Mouse (Mus musculus): Measurements from ENCODE around the gene Lrrc4.

Lrrc4 gene

GRCm38 (mm10) chr6:28831011-28831853, at the start of gene Lrrc4:
Gene Lrrc4, minus strand, starts transcription at chr6:28831747.
- no peak for DNase-seq (ENCODE audit: low read depth, low spot score)

- DNase-seq (ENCODE audit: low read depth, low spot score): no peak
Observed at GRCm38 (mm10) chr6:28880909-28881308, 49.4 kb upstream of the Lrrc4 start.

GRCm38 (mm10) chr6:28879315-28879714, 47.8 kb upstream of the Lrrc4 start:
- no peak for DNase-seq (ENCODE audit: low read depth, low spot score)

GRCm38 (mm10) chr6:28877945-28878666, 46.6 kb upstream of the Lrrc4 start:
- DNase-seq (ENCODE audit: low read depth, low spot score): no peak

- DNase-seq (ENCODE audit: low read depth, low spot score): no peak
Observed at GRCm38 (mm10) chr6:28876492-28876891, 44.9 kb upstream of the Lrrc4 start.

- DNase-seq (ENCODE audit: low read depth, low spot score): no peak
Observed at GRCm38 (mm10) chr6:28875333-28875732, 43.8 kb upstream of the Lrrc4 start.

DNA sequence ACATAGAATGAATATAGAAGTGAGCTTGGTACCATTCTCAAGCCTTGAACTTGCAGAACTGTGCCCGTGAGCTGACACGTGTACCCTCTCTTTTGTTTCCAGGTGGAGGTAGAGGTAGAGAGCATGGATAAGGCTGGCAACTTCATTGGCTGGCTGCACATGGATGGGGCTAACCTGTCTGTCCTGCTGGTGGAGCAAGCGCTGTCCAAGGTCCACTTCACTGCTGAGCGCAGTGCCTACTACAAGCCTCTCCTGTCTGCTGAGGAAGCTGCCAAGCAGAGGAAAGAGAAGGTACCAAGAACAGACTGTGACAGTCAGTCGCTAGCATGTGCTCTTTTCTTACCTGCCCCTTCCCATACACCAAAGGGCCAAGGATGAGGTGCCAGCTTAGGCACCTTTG, 43.2 kb upstream of the Lrrc4 start:
- no peak for DNase-seq (ENCODE audit: low read depth, low spot score)

GRCm38 (mm10) chr6:28874053-28874452, 42.5 kb upstream of the Lrrc4 start:
- no peak for DNase-seq (ENCODE audit: low read depth, low spot score)

- DNase-seq (ENCODE audit: low read depth, low spot score): no peak
Observed at GRCm38 (mm10) chr6:28872421-28872795, 40.9 kb upstream of the Lrrc4 start.

- no peak for DNase-seq (ENCODE audit: low read depth, low spot score)
Observed at GRCm38 (mm10) chr6:28871725-28872420, 40.3 kb upstream of the Lrrc4 start.

DNA sequence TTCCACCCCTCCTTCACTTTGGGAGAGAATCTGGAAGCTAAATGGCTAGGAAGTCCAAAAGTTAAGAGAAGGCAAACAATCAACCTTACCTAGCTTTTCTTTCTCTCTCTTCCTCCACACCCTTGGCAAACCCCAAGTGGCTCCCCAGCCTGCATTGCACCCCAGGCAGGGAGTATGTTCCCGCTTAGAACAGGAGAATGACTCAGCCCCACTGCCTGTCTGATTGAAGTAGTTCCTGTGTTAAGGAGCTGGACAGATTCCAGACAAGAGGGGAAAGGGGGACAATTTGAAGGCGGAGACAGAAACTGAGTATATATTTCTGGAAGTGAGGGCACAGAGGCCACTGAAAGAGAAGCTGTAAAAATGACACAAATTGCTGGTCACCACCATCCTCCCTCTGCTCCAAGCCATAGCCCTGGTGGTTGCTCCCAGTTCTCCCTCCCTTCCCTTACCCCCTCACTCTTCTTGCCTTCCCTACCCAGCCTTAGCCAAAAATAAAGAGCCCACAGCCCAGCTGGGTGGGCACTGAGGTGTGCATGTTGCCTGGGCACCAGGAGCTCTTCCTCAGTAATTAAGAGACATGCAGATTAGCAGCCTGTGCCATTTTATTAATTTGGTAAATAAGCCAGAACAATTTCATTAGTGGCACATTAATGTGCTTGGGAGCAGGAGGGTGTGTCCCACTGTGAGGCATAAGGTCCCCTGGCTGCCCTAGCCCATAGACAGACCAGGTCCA, 36.1 kb upstream of the Lrrc4 start:
- DNase-seq (ENCODE audit: low read depth, low spot score): no peak

- no peak for DNase-seq (ENCODE audit: low read depth, low spot score)
Observed at GRCm38 (mm10) chr6:28866206-28866605, 34.7 kb upstream of the Lrrc4 start.

GRCm38 (mm10) chr6:28865112-28865511, 33.6 kb upstream of the Lrrc4 start:
- no peak for DNase-seq (ENCODE audit: low read depth, low spot score)

DNA sequence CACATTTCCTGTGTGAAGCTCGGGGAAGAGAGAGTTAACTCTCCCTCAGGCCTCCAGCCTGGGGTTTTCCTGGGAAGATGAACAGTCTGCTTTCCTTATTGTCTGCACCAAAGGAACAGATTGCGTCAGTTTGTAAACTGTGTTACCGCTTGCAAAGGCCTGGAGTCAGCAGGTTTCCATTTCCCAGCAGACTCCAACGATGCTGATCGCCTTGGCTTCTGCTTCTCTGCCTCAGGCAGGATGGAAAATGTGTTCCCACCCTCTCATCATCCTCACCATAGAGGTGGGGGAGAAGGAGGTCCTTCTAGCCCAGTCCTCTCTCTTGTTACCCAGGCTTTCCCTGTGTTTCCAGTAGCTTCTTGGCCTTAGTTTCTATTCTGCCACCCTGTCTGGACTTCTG, 33.1 kb upstream of the Lrrc4 start:
- DNase-seq (ENCODE audit: low read depth, low spot score): no peak

DNA sequence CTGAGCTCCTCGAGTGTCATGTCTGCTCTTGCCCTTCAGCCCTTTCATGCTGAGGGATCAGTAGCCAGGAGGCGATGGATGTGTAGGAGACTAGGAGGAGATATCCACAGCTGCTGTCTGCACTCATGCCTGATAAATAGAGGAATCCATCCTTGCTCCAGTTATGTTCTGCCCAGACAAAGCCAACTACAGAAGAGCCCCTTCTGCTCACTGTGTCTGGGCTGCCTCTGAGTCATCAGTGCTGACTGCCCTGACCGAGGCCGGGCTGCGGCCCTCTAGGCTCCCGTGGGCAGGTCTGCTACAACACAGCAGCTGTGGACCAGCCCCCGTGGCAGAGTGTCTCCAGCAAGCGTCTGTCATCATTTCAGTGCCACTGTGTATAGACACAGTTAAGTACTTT, 30.8 kb upstream of the Lrrc4 start:
- no peak for DNase-seq (ENCODE audit: low read depth, low spot score)

- no peak for DNase-seq (ENCODE audit: low read depth, low spot score)
Observed at GRCm38 (mm10) chr6:28860922-28861321, 29.4 kb upstream of the Lrrc4 start.

- no peak for DNase-seq (ENCODE audit: low read depth, low spot score)
Observed at GRCm38 (mm10) chr6:28860450-28860849, 28.9 kb upstream of the Lrrc4 start.

DNA sequence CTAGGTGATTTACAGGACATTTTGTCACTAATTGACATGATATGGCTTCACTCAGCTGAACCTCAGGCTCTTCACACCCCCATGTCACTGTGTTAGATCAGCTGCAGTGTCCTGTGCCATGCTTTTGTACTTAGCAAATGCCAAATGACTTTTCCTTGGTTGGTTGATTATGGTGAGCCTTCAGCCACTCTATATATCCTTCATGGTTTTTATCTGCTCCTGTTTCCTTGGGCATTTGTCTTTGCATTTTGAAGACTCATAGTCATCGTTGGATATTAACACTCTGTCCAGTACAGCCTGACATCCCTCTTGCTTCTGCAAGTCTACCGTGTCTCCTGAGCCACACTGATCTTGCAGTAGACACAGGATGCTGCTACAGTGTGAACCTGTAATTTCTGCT, 27.5 kb upstream of the Lrrc4 start:
- DNase-seq (ENCODE audit: low read depth, low spot score): no peak

GRCm38 (mm10) chr6:28857198-28858180, 25.9 kb upstream of the Lrrc4 start:
- DNase-seq (ENCODE audit: low read depth, low spot score): no peak

DNA sequence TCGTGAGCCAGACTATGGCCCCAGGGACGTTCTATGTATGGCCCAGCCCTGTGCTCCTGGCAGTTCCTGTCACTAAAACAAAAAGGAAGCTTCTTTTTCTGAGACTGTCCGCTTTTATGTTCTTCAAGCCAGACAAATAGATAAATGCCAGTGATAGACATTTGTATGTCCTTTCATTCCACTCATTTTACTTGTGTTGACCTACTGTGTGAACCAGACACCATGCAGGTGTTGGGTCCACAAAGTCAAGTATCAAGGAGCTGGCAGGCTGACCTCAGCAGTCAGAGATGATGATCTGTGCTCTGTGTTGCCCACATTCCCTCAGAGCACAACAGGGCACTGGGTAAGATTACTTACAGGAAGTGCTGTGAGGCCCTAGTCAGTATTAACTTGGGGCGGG, 25.2 kb upstream of the Lrrc4 start:
- no peak for DNase-seq (ENCODE audit: low read depth, low spot score)

GRCm38 (mm10) chr6:28855442-28855841, 23.9 kb upstream of the Lrrc4 start:
- no peak for DNase-seq (ENCODE audit: low read depth, low spot score)
